Mouse (Mus musculus): ENCODE measurements at regions not wholly inside any gene's neighbourhood (a gene's known extent, or its start where the extent isn't known, plus 50 kb on each side); places are given as distances from the start of the nearest gene placed in this dataset.

- TF ChIP-seq EP300 (IDR thresholded peaks at IDR 0.05) (no peak), CTCF (IDR thresholded peaks at IDR 0.05) (no peak)
Measured at GRCm38 (mm10) chr13:101175017-101175689, 341.9 kb upstream of the Slc30a5 start.
